ENCODE assay signal across 9 mouse cellular contexts in genomic region chr19:21781787-21782432, GRCm38 (mm10). TPM values are rescaled to one million over a fixed set of nuclear protein-coding genes. Genes with fewer than 3 reads are reported as not detected.
DNase-seq lines count a peak whose midpoint lies in the region; ATAC-seq lines count a peak whose summit lies in the region.
"Had no signal": no experiment of that assay in that cellular context is flagged by ENCODE, and none has a peak within 500 bp of the region (broad histone marks: within the 10 kb centered on the region; RNA-seq: fewer than 3 reads in every experiment).

No protein-coding gene starts in this region.

- peak overlapping the region; percentile 6; the same call in 1 of the 2 replicates for H3K4me3 ChIP-seq in lung, embryonic 16.5 days (ENCODE audit: low read length)
- peak overlapping the region; percentile 24; the same call in 1 of the 2 replicates for H3K4me3 ChIP-seq in limb, embryonic 10.5 days
- H3K4me3 ChIP-seq in neural tube, embryonic 13.5 days: peak overlapping the region; percentile 96

- no peak for ATAC-seq in lung, embryonic 16.5 days (ENCODE audit: low read depth)
- no peak for ATAC-seq in neural tube, embryonic 13.5 days (ENCODE audit: low read depth)

- H3K27me3 ChIP-seq in lung, embryonic 16.5 days (ENCODE audit: control insufficient read depth, insufficient read depth, low read depth, low read length): no peaks in the 10 kb centered on the region
- no peaks in the 10 kb centered on the region for H3K27me3 ChIP-seq in limb, embryonic 10.5 days (ENCODE audit: low read depth, poor library complexity, severe bottlenecking)
- no peaks in the 10 kb centered on the region for H3K27me3 ChIP-seq in neural tube, embryonic 13.5 days

- H3K4me1 ChIP-seq in lung, embryonic 16.5 days (replicated peaks; ENCODE audit: control insufficient read depth, insufficient read depth, low read length): peaks cover 34% of the 10 kb centered on the region
- peaks cover 75% of the 10 kb centered on the region for H3K4me1 ChIP-seq in limb, embryonic 10.5 days
- H3K4me1 ChIP-seq in neural tube, embryonic 13.5 days (replicated peaks): peaks cover 83% of the 10 kb centered on the region

- H3K4me2 ChIP-seq in lung, embryonic 16.5 days (ENCODE audit: low read depth, low read length): peak overlapping the region; percentile 16; the same call in 1 of the 2 replicates
- peak overlapping the region; percentile 86 for H3K4me2 ChIP-seq in neural tube, embryonic 13.5 days

- H3K36me3 ChIP-seq in lung, embryonic 16.5 days (ENCODE audit: control insufficient read depth, insufficient read depth, low read length): no peaks in the 10 kb centered on the region
- H3K36me3 ChIP-seq in limb, embryonic 10.5 days: no peaks in the 10 kb centered on the region
- H3K36me3 ChIP-seq in neural tube, embryonic 13.5 days: no peaks in the 10 kb centered on the region

- DNase-seq in embryo, embryonic 10.5 days (ENCODE audit: low spot score): peak; percentile 27
- no peak for DNase-seq in embryo, embryonic 9.5 days (ENCODE audit: extremely low spot score)
- no peak for DNase-seq in lung, postnatal 10 days
- DNase-seq in limb, embryonic 10.5 days (ENCODE audit: low spot score): no peak
- DNase-seq in urinary bladder, postnatal 10 days (ENCODE audit: low spot score): no peak
- DNase-seq in cerebellum, postnatal 25 days: no peak
- DNase-seq: layer of hippocampus, adult 9-11 months had no signal

- H3K27ac ChIP-seq in lung, embryonic 16.5 days (ENCODE audit: low read length): no peak overlapping the region
- H3K27ac ChIP-seq in limb, embryonic 10.5 days: peak overlapping the region; percentile 81
- H3K27ac ChIP-seq in neural tube, embryonic 13.5 days (replicated peaks): peak overlapping the region; percentile 97

- H3K9ac ChIP-seq in lung, embryonic 16.5 days (ENCODE audit: low read length): no peak overlapping the region
- peak overlapping the region; percentile 95 for H3K9ac ChIP-seq in neural tube, embryonic 13.5 days

- H3K9me3 ChIP-seq in lung, embryonic 16.5 days (ENCODE audit: control insufficient read depth, low read length): no peaks in the 10 kb centered on the region
- no peaks in the 10 kb centered on the region for H3K9me3 ChIP-seq in limb, embryonic 10.5 days (replicated peaks)
- H3K9me3 ChIP-seq in neural tube, embryonic 13.5 days: no peaks in the 10 kb centered on the region

- WGBS in lung, embryonic 16.5 days: 68% methylated on average over 12 of the region's 12 CpGs
- 41% methylated on average over 12 of the region's 12 CpGs for WGBS in limb, embryonic 10.5 days
- 11% methylated on average over 12 of the region's 12 CpGs for WGBS in neural tube, embryonic 13.5 days

RNA-seq across cellular contexts. Expression of gene Cemip2, which starts 3.8 kb away (rescaled TPM):
- 29.7 and 31.8 TPM in 2 replicates for polyA plus RNA-seq in lung, embryonic 16.5 days (2015; fragmentation: Nextera tagmentation; extraction: Ambion mirVana)
- 39.3 and 51.7 TPM in 2 replicates for polyA plus RNA-seq in limb, embryonic 10.5 days (2016; fragmentation: Nextera tagmentation; extraction: Ambion mirVana)
- polyA plus RNA-seq in neural tube, embryonic 13.5 days (2015; fragmentation: Nextera tagmentation; extraction: Ambion mirVana): 38.5 and 41.9 TPM in 2 replicates

Comparison
In these comparisons a context has a peak if more than half of its experiments do, and no peak if none do; other contexts are left out.
1. H3K4me3 ChIP-seq: peak in every context shown above with its lines; median percentile 96 in neural tube, embryonic 13.5 days; 24 in limb, embryonic 10.5 days; 6 in lung, embryonic 16.5 days.